Mouse (Mus musculus) bone marrow macrophage, adult 2 months (primary cell): ENCODE results near the gene E130114P18Rik.

Experiments used
- CTCF ChIP-seq: IDR thresholded peaks from 2 replicates; pipeline ENCODE4 v1.5.1; 2012; ENCODE audit warnings: low read depth, mild to moderate bottlenecking, low read length, moderate library complexity
- POLR2A ChIP-seq: IDR thresholded peaks from 2 replicates; pipeline ENCODE4 v1.6.1; 2012; ENCODE audit warnings: mild to moderate bottlenecking, low read depth, low read length, borderline replicate concordance

- TF ChIP-seq CTCF (no peak), POLR2A (no peak)
These were observed 112.5 kb downstream of the E130114P18Rik start for GRCm38 (mm10) chr4:97665428-97665755.
